Mouse (Mus musculus): ENCODE measurements around the gene Gm17334. TPM values are rescaled to one million over a fixed set of nuclear protein-coding genes. Genes with fewer than 3 reads are reported as not detected.

Gene Gm17334
- polyA plus RNA-seq, 1 experiment from 2014 or later, result not detected

DNA sequence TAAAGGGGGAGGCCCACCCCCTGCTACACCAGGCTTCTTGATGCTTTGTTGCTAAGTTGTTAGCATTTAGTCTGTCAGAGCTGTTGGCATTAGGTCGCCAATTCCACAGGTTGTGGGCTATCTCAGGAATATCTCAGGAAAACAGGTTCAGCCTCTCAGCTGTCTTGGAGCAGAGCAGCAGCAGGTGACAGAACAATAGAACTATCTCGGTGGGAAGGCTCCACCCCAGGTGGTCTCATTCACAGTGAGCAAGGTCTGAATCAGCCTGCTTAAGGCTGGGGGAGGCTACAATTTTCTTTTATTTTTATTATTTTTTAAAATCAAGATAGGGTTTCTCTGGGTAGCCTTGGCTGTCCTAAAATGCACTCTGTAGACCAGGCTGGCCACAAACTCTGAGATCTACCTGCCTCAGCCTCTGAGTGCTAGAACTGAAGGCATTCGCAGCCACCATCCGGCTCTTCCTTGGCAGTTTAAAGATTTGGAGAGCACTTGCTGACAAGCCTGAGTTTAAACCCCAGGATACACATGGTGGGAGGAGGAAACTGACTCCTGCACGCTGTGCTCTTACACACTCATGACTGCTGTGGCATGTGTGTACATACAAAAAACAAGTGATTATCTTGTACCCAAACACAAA lies 23.2 kb downstream of the Gm17334 start:
- Histone ChIP-seq H3K4me2 (ENCODE audit: low read length) (no peak overlapping the region), H3K36me3 (ENCODE audit: control insufficient read depth, insufficient read depth, low read length) (no peaks in the 10 kb centered on the region), H3K27ac (replicated peaks in 1 of 2; ENCODE audit: control insufficient read depth in 1 of 2, insufficient read depth in 1 of 2, low read depth in 2 of 2, low read length in 2 of 2) (no peak overlapping the region), H3K4me3 (ENCODE audit: control insufficient read depth in 1 of 2, insufficient read depth in 1 of 2, low read depth in 1 of 2, low read length in 2 of 2) (no peak overlapping the region), H3K4me1 (ENCODE audit: control insufficient read depth in 2 of 2, insufficient read depth in 2 of 2, low read length in 2 of 2) (no peaks in the 10 kb centered on the region), H3K9me3 (ENCODE audit: control insufficient read depth, low read length) (0 out of 2 replicates have a peak, but pooled peaks cover 2% of the 10 kb centered on the region), H3K9ac (ENCODE audit: low read length) (no peak overlapping the region), H3K27me3 (ENCODE audit: control insufficient read depth, insufficient read depth, low read length) (no peaks in the 10 kb centered on the region)
- WGBS, result 50% methylated on average over 5 of the region's 5 CpGs
- no peak for ATAC-seq (ENCODE audit: insufficient number of reproducible peaks, insufficient read depth, low FRiP score, low read depth)

GRCm38 (mm10) chr11:53749306-53749705 lies 23.7 kb downstream of the Gm17334 start:
- no peaks in the 10 kb centered on the region for H3K27me3 ChIP-seq (ENCODE audit: control insufficient read depth, insufficient read depth, low read length)
- no peaks in the 10 kb centered on the region for H3K36me3 ChIP-seq (ENCODE audit: control insufficient read depth, insufficient read depth, low read length)
- no peak for ATAC-seq (ENCODE audit: insufficient number of reproducible peaks, insufficient read depth, low FRiP score, low read depth)
- no peak overlapping the region for H3K9ac ChIP-seq (ENCODE audit: low read length)
- 79% methylated on average over 4 of the region's 4 CpGs for WGBS
- H3K4me3 ChIP-seq (ENCODE audit: control insufficient read depth in 1 of 2, insufficient read depth in 1 of 2, low read depth in 1 of 2, low read length in 2 of 2), result no peak overlapping the region
- H3K9me3 ChIP-seq (ENCODE audit: control insufficient read depth, low read length), result 0 out of 2 replicates have a peak, but pooled peaks cover 2% of the 10 kb centered on the region
- no peak overlapping the region for H3K4me2 ChIP-seq (ENCODE audit: low read length)
- no peaks in the 10 kb centered on the region for H3K4me1 ChIP-seq (ENCODE audit: control insufficient read depth in 2 of 2, insufficient read depth in 2 of 2, low read length in 2 of 2)
- H3K27ac ChIP-seq (replicated peaks in 1 of 2; ENCODE audit: control insufficient read depth in 1 of 2, insufficient read depth in 1 of 2, low read depth in 2 of 2, low read length in 2 of 2), result no peak overlapping the region

GRCm38 (mm10) chr11:53748614-53749013 lies 24.4 kb downstream of the Gm17334 start:
- ATAC-seq (ENCODE audit: insufficient number of reproducible peaks, insufficient read depth, low FRiP score, low read depth), result no peak
- Histone ChIP-seq H3K27me3 (ENCODE audit: control insufficient read depth, insufficient read depth, low read length) (no peaks in the 10 kb centered on the region), H3K9ac (ENCODE audit: low read length) (no peak overlapping the region), H3K36me3 (ENCODE audit: control insufficient read depth, insufficient read depth, low read length) (no peaks in the 10 kb centered on the region), H3K4me2 (ENCODE audit: low read length) (no peak overlapping the region), H3K4me3 (ENCODE audit: control insufficient read depth in 1 of 2, insufficient read depth in 1 of 2, low read depth in 1 of 2, low read length in 2 of 2) (no peak overlapping the region), H3K27ac (replicated peaks in 1 of 2; ENCODE audit: control insufficient read depth in 1 of 2, insufficient read depth in 1 of 2, low read depth in 2 of 2, low read length in 2 of 2) (no peak overlapping the region), H3K9me3 (ENCODE audit: control insufficient read depth, low read length) (0 out of 2 replicates have a peak, but pooled peaks cover 2% of the 10 kb centered on the region), H3K4me1 (ENCODE audit: control insufficient read depth in 2 of 2, insufficient read depth in 2 of 2, low read length in 2 of 2) (no peaks in the 10 kb centered on the region)
- 89% methylated on average over 6 of the region's 6 CpGs for WGBS

- Histone ChIP-seq H3K4me2 (ENCODE audit: low read length) (no peak overlapping the region), H3K4me1 (ENCODE audit: control insufficient read depth in 2 of 2, insufficient read depth in 2 of 2, low read length in 2 of 2) (no peaks in the 10 kb centered on the region), H3K36me3 (ENCODE audit: control insufficient read depth, insufficient read depth, low read length) (no peaks in the 10 kb centered on the region), H3K4me3 (ENCODE audit: control insufficient read depth in 1 of 2, insufficient read depth in 1 of 2, low read depth in 1 of 2, low read length in 2 of 2) (no peak overlapping the region), H3K9ac (ENCODE audit: low read length) (no peak overlapping the region), H3K27ac (replicated peaks in 1 of 2; ENCODE audit: control insufficient read depth in 1 of 2, insufficient read depth in 1 of 2, low read depth in 2 of 2, low read length in 2 of 2) (no peak overlapping the region), H3K27me3 (ENCODE audit: control insufficient read depth, insufficient read depth, low read length) (no peaks in the 10 kb centered on the region), H3K9me3 (ENCODE audit: control insufficient read depth, low read length) (no peaks in the 10 kb centered on the region)
- no peak for ATAC-seq (ENCODE audit: insufficient number of reproducible peaks, insufficient read depth, low FRiP score, low read depth)
- WGBS, result 82% methylated on average over 9 of the region's 9 CpGs
These were observed 25.0 kb downstream of the Gm17334 start for GRCm38 (mm10) chr11:53747985-53748384.

GRCm38 (mm10) chr11:53745260-53745659 lies 27.7 kb downstream of the Gm17334 start:
- no peak overlapping the region for H3K4me3 ChIP-seq (ENCODE audit: control insufficient read depth in 1 of 2, insufficient read depth in 1 of 2, low read depth in 1 of 2, low read length in 2 of 2)
- no peaks in the 10 kb centered on the region for H3K27me3 ChIP-seq (ENCODE audit: control insufficient read depth, insufficient read depth, low read length)
- H3K9me3 ChIP-seq (ENCODE audit: control insufficient read depth, low read length), result no peaks in the 10 kb centered on the region
- no peak overlapping the region for H3K27ac ChIP-seq (replicated peaks in 1 of 2; ENCODE audit: control insufficient read depth in 1 of 2, insufficient read depth in 1 of 2, low read depth in 2 of 2, low read length in 2 of 2)
- no peaks in the 10 kb centered on the region for H3K36me3 ChIP-seq (ENCODE audit: control insufficient read depth, insufficient read depth, low read length)
- no peaks in the 10 kb centered on the region for H3K4me1 ChIP-seq (ENCODE audit: control insufficient read depth in 2 of 2, insufficient read depth in 2 of 2, low read length in 2 of 2)
- no peak overlapping the region for H3K9ac ChIP-seq (ENCODE audit: low read length)
- no peak for ATAC-seq (ENCODE audit: insufficient number of reproducible peaks, insufficient read depth, low FRiP score, low read depth)
- no peak overlapping the region for H3K4me2 ChIP-seq (ENCODE audit: low read length)
- WGBS, result 92% methylated on average over 2 of the region's 2 CpGs

DNA sequence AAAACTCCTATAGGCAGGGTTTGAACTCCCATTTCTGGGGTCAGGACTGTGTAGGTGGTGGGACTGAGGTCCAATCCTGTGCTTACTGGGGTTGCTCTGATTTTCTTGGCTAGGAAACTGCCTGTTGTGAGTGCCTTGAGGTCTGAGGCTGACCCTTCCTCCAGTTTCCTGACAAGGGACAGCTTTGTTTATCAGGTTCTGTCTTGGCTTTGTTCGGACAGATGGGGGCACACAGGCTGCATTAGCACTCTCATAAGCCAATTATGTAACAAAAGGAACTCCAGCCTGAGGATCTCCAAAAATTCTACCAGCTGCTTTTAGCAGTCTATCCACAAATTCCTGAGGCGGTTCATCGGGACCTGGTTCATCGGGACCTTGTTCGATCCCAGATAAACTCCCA lies 30.6 kb downstream of the Gm17334 start:
- H3K4me2 ChIP-seq (ENCODE audit: low read length), result no peak overlapping the region
- H3K4me1 ChIP-seq (ENCODE audit: control insufficient read depth in 2 of 2, insufficient read depth in 2 of 2, low read length in 2 of 2), result no peaks in the 10 kb centered on the region
- no peak overlapping the region for H3K9ac ChIP-seq (ENCODE audit: low read length)
- WGBS, result 10% methylated on average over 5 of the region's 5 CpGs
- no peaks in the 10 kb centered on the region for H3K27me3 ChIP-seq (ENCODE audit: control insufficient read depth, insufficient read depth, low read length)
- no peak overlapping the region for H3K27ac ChIP-seq (replicated peaks in 1 of 2; ENCODE audit: control insufficient read depth in 1 of 2, insufficient read depth in 1 of 2, low read depth in 2 of 2, low read length in 2 of 2)
- H3K36me3 ChIP-seq (ENCODE audit: control insufficient read depth, insufficient read depth, low read length), result no peaks in the 10 kb centered on the region
- no peak for ATAC-seq (ENCODE audit: insufficient number of reproducible peaks, insufficient read depth, low FRiP score, low read depth)
- no peak overlapping the region for H3K4me3 ChIP-seq (ENCODE audit: control insufficient read depth in 1 of 2, insufficient read depth in 1 of 2, low read depth in 1 of 2, low read length in 2 of 2)
- H3K9me3 ChIP-seq (ENCODE audit: control insufficient read depth, low read length), result no peaks in the 10 kb centered on the region

DNA sequence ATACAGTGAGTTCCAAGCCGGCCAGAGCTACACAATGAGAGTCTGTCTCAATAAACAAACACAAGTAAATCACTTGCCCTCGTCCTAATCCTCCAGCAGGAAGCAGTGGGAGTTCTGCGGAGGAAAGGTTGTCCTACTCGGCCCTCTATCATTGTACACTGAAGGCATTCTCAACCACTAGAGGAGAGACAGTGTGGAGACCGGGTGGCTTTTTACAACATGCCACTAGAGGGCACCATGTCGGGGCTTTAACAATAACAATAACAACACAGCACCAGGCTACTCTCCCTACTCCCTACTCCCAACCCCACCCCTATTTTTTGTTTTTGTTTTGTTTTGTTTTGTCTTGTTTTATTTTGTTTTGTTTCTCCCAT lies 35.4 kb downstream of the Gm17334 start:
- H3K27ac ChIP-seq (replicated peaks in 1 of 2; ENCODE audit: control insufficient read depth in 1 of 2, insufficient read depth in 1 of 2, low read depth in 2 of 2, low read length in 2 of 2), result 0 out of 4 replicates have a peak overlapping the region, but pooled peaks of 1 of the 2 experiments have one; percentile 19
- ATAC-seq (ENCODE audit: insufficient number of reproducible peaks, insufficient read depth, low FRiP score, low read depth), result no peak
- H3K36me3 ChIP-seq (ENCODE audit: control insufficient read depth, insufficient read depth, low read length), result no peaks in the 10 kb centered on the region
- H3K9me3 ChIP-seq (ENCODE audit: control insufficient read depth, low read length), result no peaks in the 10 kb centered on the region
- WGBS, result 26% methylated on average over 6 of the region's 6 CpGs
- H3K4me2 ChIP-seq (ENCODE audit: low read length), result no peak overlapping the region
- no peaks in the 10 kb centered on the region for H3K27me3 ChIP-seq (ENCODE audit: control insufficient read depth, insufficient read depth, low read length)
- H3K4me3 ChIP-seq (ENCODE audit: control insufficient read depth in 1 of 2, insufficient read depth in 1 of 2, low read depth in 1 of 2, low read length in 2 of 2), result no peak overlapping the region
- H3K4me1 ChIP-seq (ENCODE audit: control insufficient read depth in 2 of 2, insufficient read depth in 2 of 2, low read length in 2 of 2), result no peaks in the 10 kb centered on the region
- no peak overlapping the region for H3K9ac ChIP-seq (ENCODE audit: low read length)
